Mouse (Mus musculus): ENCODE measurements around the gene Lcor.

DNA sequence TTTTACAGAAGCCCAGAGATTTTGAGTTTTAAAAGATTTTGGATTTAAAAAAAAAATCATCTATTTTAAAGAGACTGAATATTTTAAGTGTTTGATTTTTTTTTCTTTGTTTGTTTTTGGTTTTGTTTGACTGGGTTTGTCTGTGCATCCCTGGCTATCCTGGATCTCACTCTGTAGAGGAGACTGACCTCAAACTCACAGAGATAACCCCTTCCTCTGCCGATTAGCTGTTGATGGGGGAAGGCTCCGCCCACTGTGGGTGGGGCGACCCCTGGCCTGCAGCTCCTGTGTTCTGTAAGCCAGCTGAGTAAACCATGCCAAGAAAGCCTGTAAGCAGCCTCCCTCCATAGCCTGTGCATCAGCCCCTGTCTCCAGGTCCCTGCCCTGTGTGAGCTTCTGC lies 30.3 kb upstream of the Lcor start:
- TF ChIP-seq POLR2A (IDR thresholded peaks at IDR 0.05; ENCODE audit: low read depth, low read length) (no peak), CTCF (IDR thresholded peaks at IDR 0.05; ENCODE audit: extremely low read depth, insufficient read length, insufficient replicate concordance, low read depth, low read length) (no peak)
